Mouse (Mus musculus) heart, embryonic 12.5 days (tissue): ENCODE data around the gene Cacna2d3. TPM values are rescaled to one million over a fixed set of nuclear protein-coding genes. Genes with fewer than 3 reads are reported as not detected.

Experiments
- ATAC-seq: fragments of 200-750 bp; cut with Nextera tagmentation; 2 replicates; pipeline ENCODE4 v1.8.0; 2017; ENCODE audit warnings: moderate TSS enrichment, moderate library complexity; ENCODE audit not compliant: insufficient number of reproducible peaks, low FRiP score
- H3K27ac ChIP-seq: fragments of 300-500 bp; sonication (generic); 2 replicates; pipeline ENCODE4 v1.5.1; 2016; ENCODE audit warnings: mild to moderate bottlenecking, moderate library complexity; ENCODE audit not compliant: poor library complexity, severe bottlenecking
- H3K27me3 ChIP-seq: fragments of 300-500 bp; sonication (generic); replicated peaks from 2 replicates; pipeline ENCODE4 v1.6.1; 2016; ENCODE audit warnings: mild to moderate bottlenecking, moderate library complexity
- H3K36me3 ChIP-seq: fragments of 300-500 bp; sonication (generic); 2 replicates; pipeline ENCODE4 v1.6.1; 2016; ENCODE audit warnings: mild to moderate bottlenecking, moderate library complexity
- H3K4me1 ChIP-seq: fragments of 300-500 bp; sonication (generic); replicated peaks from 2 replicates; pipeline ENCODE4 v1.6.1; 2016; ENCODE audit warnings: mild to moderate bottlenecking
- H3K4me2 ChIP-seq: fragments of 300-500 bp; sonication (generic); 2 replicates; pipeline ENCODE4 v1.6.1; 2016; ENCODE audit warnings: mild to moderate bottlenecking, moderate library complexity
- H3K4me3 ChIP-seq: fragments of 300-500 bp; sonication (generic); 2 replicates; pipeline ENCODE4 v1.5.1; 2016; ENCODE audit warnings: mild to moderate bottlenecking
- H3K9ac ChIP-seq: fragments of 300-500 bp; sonication (generic); 2 replicates; pipeline ENCODE4 v1.6.1; 2016; ENCODE audit warnings: mild to moderate bottlenecking, moderate library complexity
- H3K9me3 ChIP-seq: fragments of 300-500 bp; sonication (generic); replicated peaks from 2 replicates; pipeline ENCODE4 v1.6.1; 2016; ENCODE audit warnings: mild to moderate bottlenecking, moderate library complexity
- WGBS: fragments of 180-500 bp; shearing (Covaris S2); methylation state at CpG from one replicate; pipeline ENCODE4 v1.1.7; 2016; 5-methylcytosine and 5-hydroxymethylcytosine counted together
- polyA plus RNA-seq: library from polyadenylated mRNA; unstranded; fragments of >200 nt; fragmentation: Nextera tagmentation; extraction: Ambion mirVana; gene quantifications from 2 replicates; pipeline ENCODE4 v1.2.1, GENCODE M21; 2016

The Cacna2d3 gene
- polyA plus RNA-seq, 1 experiment from 2014 or later, result 1.3 TPM

GRCm38 (mm10) chr14:29313431-29313830 lies 408.2 kb downstream of the Cacna2d3 start:
- no peak for ATAC-seq
- H3K27ac ChIP-seq, result no peak overlapping the region

DNA sequence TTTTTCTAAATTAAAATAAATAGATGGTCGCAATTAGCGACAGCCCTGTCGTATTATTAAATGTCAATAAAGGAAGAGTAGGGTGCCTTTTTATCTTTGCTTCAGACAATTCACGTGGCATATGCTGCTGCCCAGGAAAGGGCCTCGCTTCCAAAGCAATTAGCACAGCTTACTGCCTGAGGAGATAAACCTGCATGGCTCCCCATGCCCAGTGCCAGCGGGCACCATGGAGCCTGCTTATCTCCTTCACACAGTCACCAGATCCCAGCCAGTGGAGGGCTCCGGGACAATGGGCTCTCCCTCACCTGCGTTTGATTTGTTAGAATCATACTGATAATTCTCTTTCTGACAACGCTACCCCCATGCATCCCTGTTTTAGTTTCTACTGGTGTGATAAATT lies 416.0 kb downstream of the Cacna2d3 start:
- no peak overlapping the region for H3K4me3 ChIP-seq
- H3K27ac ChIP-seq, result no peak overlapping the region
- H3K4me1 ChIP-seq, result no peaks in the 10 kb centered on the region
- 69% methylated on average over 9 of the region's 9 CpGs for WGBS
- H3K9me3 ChIP-seq, result no peaks in the 10 kb centered on the region
- no peaks in the 10 kb centered on the region for H3K36me3 ChIP-seq
- H3K4me2 ChIP-seq, result no peak overlapping the region
- H3K9ac ChIP-seq, result no peak overlapping the region
- ATAC-seq, result no peak
- no peaks in the 10 kb centered on the region for H3K27me3 ChIP-seq

More at GRCm38 (mm10) chr14:29313431-29313830, 408.2 kb downstream of the Cacna2d3 start:
- Histone ChIP-seq H3K27me3 (no peaks in the 10 kb centered on the region), H3K4me3 (no peak overlapping the region), H3K9me3 (no peaks in the 10 kb centered on the region), H3K4me1 (no peaks in the 10 kb centered on the region), H3K36me3 (no peaks in the 10 kb centered on the region), H3K9ac (no peak overlapping the region), H3K4me2 (no peak overlapping the region)
- 74% methylated on average over 2 of the region's 2 CpGs for WGBS

- ATAC-seq, result no peak
- H3K36me3 ChIP-seq, result no peaks in the 10 kb centered on the region
- no peak overlapping the region for H3K4me2 ChIP-seq
- no peak overlapping the region for H3K27ac ChIP-seq
- H3K4me1 ChIP-seq, result no peaks in the 10 kb centered on the region
- no peak overlapping the region for H3K4me3 ChIP-seq
- no peaks in the 10 kb centered on the region for H3K9me3 ChIP-seq
- H3K27me3 ChIP-seq, result no peaks in the 10 kb centered on the region
- no peak overlapping the region for H3K9ac ChIP-seq
- 80% methylated on average over 2 of the region's 2 CpGs for WGBS
These were observed 425.4 kb downstream of the Cacna2d3 start for GRCm38 (mm10) chr14:29296185-29296754.

DNA sequence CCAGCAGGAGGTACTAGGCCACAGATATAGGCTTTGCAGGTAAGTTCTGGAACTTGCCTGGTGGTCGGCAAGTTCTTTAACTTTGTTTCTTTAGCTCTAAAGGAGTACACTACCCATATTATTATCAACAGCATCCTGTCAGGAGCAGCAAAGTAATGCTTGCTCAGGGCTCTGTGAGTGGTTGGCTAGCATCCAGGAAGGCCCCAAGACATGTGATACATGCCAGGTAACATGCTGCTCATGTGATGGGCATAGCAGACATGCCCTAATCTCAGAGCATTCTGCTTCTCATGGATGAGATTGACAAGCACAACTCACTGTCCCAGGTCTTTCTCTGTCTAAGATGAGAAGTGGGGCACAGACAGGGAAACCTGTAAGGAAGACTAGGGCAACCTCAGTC lies 442.8 kb downstream of the Cacna2d3 start:
- Histone ChIP-seq H3K9me3 (no peaks in the 10 kb centered on the region), H3K4me1 (peaks cover 10% of the 10 kb centered on the region), H3K4me3 (no peak overlapping the region), H3K9ac (no peak overlapping the region), H3K27ac (no peak overlapping the region), H3K27me3 (no peaks in the 10 kb centered on the region), H3K4me2 (no peak overlapping the region), H3K36me3 (no peaks in the 10 kb centered on the region)
- no peak for ATAC-seq
- 63% methylated on average over 1 of the region's 1 CpGs for WGBS

GRCm38 (mm10) chr14:29278401-29278800 lies 443.3 kb downstream of the Cacna2d3 start:
- no peak overlapping the region for H3K9ac ChIP-seq
- no peaks in the 10 kb centered on the region for H3K36me3 ChIP-seq
- ATAC-seq, result no peak
- no peak overlapping the region for H3K27ac ChIP-seq
- no peak overlapping the region for H3K4me2 ChIP-seq
- H3K4me1 ChIP-seq, result peaks cover 5% of the 10 kb centered on the region; the same call in 1 of the 2 replicates
- H3K27me3 ChIP-seq, result no peaks in the 10 kb centered on the region
- H3K9me3 ChIP-seq, result no peaks in the 10 kb centered on the region
- 75% methylated on average over 2 of the region's 2 CpGs for WGBS
- H3K4me3 ChIP-seq, result no peak overlapping the region

GRCm38 (mm10) chr14:29277701-29278100 lies 444.0 kb downstream of the Cacna2d3 start:
- 68% methylated on average over 2 of the region's 2 CpGs for WGBS
- ATAC-seq, result no peak
- no peak overlapping the region for H3K9ac ChIP-seq

DNA sequence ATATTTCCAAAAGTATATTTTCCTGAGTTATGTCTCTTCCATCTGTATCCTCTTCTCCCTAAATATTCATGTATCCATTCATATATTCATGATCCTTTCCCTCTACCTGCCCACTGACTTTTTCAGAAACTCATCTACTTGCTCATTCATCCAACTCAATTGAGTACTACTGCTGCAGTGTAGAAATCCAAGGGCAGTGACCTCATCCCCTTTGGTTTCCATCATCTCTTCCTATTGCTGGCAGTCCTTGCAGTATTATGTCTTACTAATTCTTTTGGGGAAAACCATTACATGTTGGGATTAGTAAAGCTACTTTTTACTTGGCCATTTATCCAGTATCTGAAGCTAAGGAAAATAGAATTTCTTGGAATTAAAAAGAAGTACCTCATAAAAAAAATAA lies 447.8 kb downstream of the Cacna2d3 start:
- H3K27me3 ChIP-seq, result no peaks in the 10 kb centered on the region
- H3K9ac ChIP-seq, result no peak overlapping the region
- ATAC-seq, result no peak
- H3K27ac ChIP-seq, result no peak overlapping the region
- H3K36me3 ChIP-seq, result no peaks in the 10 kb centered on the region
- H3K4me3 ChIP-seq, result no peak overlapping the region
- H3K9me3 ChIP-seq, result no peaks in the 10 kb centered on the region
- no peak overlapping the region for H3K4me2 ChIP-seq
- H3K4me1 ChIP-seq, result peaks cover 8% of the 10 kb centered on the region

More at GRCm38 (mm10) chr14:29277701-29278100, 444.0 kb downstream of the Cacna2d3 start:
- H3K27me3 ChIP-seq, result no peaks in the 10 kb centered on the region
- H3K4me1 ChIP-seq, result no peaks in the 10 kb centered on the region
- no peak overlapping the region for H3K4me3 ChIP-seq
- H3K27ac ChIP-seq, result no peak overlapping the region
- no peaks in the 10 kb centered on the region for H3K9me3 ChIP-seq
- no peaks in the 10 kb centered on the region for H3K36me3 ChIP-seq
- H3K4me2 ChIP-seq, result no peak overlapping the region

DNA sequence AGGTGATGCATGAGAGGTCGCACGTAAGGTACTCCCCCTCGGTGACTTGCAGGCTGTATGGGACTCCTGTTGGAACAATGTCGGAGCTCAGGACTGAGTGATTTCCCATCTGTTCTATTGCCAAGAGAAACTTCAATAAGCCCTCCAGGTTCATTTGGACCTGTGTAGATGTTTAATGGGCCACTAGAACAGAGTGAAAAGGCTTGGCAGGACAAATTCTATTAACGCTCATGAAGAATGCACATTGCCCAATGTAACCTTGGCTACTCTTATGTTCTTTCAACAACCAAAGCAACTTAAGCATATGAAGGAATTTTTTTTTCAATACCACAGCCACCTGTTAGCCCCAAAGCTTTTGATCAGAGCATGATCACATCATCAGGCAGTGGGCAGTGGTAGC lies 451.1 kb downstream of the Cacna2d3 start:
- H3K4me2 ChIP-seq, result no peak overlapping the region
- H3K4me1 ChIP-seq, result peaks cover 27% of the 10 kb centered on the region
- 90% methylated on average over 5 of the region's 5 CpGs for WGBS
- ATAC-seq, result no peak
- H3K27ac ChIP-seq, result no peak overlapping the region
- no peaks in the 10 kb centered on the region for H3K9me3 ChIP-seq
- H3K27me3 ChIP-seq, result no peaks in the 10 kb centered on the region
- H3K36me3 ChIP-seq, result no peaks in the 10 kb centered on the region
- H3K4me3 ChIP-seq, result no peak overlapping the region
- H3K9ac ChIP-seq, result no peak overlapping the region

DNA sequence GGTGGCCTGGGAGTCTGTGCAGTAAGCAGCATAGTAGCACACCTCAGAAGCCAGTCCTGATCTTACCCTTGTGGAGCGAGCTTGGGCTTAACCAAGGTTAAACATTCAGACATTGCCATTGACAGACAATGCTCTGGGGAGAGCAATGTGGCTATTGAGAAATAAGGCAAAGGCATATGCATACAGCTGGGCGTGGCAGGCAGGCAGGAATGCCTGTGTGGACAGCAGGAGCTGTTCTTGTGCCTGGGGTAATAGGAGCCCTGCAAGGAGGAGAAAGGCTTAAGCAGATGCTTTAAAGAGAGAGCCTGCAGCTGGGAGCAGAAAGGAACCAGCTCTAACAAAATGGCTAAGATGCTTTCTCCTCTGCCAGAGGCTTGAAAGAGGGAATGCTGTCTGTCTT lies 451.8 kb downstream of the Cacna2d3 start:
- Histone ChIP-seq H3K9ac (no peak overlapping the region), H3K4me1 (peaks cover 27% of the 10 kb centered on the region), H3K9me3 (no peaks in the 10 kb centered on the region), H3K4me3 (no peak overlapping the region), H3K27ac (no peak overlapping the region), H3K36me3 (no peaks in the 10 kb centered on the region), H3K27me3 (no peaks in the 10 kb centered on the region), H3K4me2 (no peak overlapping the region)
- no peak for ATAC-seq
- 55% methylated on average over 2 of the region's 2 CpGs for WGBS

DNA sequence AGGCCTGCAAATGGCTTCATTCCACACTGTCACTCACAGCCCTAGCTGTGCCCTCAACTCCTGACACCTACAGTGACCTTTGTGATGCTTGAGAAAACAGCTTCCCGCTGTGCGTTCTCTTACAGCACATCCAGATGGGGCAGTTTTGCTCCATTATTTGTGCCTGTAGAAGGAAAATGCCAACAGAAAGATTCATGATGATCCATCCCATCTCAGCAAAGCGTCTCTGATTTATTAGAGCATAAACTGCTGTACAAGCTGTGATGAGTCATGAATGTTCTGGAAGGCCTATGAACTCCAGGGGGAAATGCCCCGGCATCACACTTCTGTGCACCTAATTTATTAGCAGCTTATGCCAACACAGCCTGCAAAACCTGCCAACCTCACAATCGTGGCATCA lies 453.1 kb downstream of the Cacna2d3 start:
- Histone ChIP-seq H3K36me3 (no peaks in the 10 kb centered on the region), H3K27ac (no peak overlapping the region), H3K9me3 (no peaks in the 10 kb centered on the region), H3K4me1 (peaks cover 27% of the 10 kb centered on the region), H3K4me3 (no peak overlapping the region), H3K27me3 (no peaks in the 10 kb centered on the region), H3K9ac (no peak overlapping the region), H3K4me2 (no peak overlapping the region)
- WGBS, result 32% methylated on average over 5 of the region's 5 CpGs
- 0 out of 2 replicates have a peak, but pooled peaks have one; percentile 39 for ATAC-seq

GRCm38 (mm10) chr14:29267233-29267874 lies 454.3 kb downstream of the Cacna2d3 start:
- no peak for ATAC-seq
- H3K4me1 ChIP-seq, result peaks cover 27% of the 10 kb centered on the region
- no peak overlapping the region for H3K27ac ChIP-seq
- no peak overlapping the region for H3K4me2 ChIP-seq
- H3K4me3 ChIP-seq, result no peak overlapping the region
- H3K36me3 ChIP-seq, result no peaks in the 10 kb centered on the region
- no peaks in the 10 kb centered on the region for H3K27me3 ChIP-seq
- WGBS, result 44% methylated on average over 5 of the region's 5 CpGs
- no peak overlapping the region for H3K9ac ChIP-seq
- no peaks in the 10 kb centered on the region for H3K9me3 ChIP-seq

GRCm38 (mm10) chr14:29260621-29261020 lies 461.0 kb downstream of the Cacna2d3 start:
- no peak overlapping the region for H3K9ac ChIP-seq
- 71% methylated on average over 1 of the region's 1 CpGs for WGBS
- H3K4me1 ChIP-seq, result no peaks in the 10 kb centered on the region
- ATAC-seq, result no peak
- H3K36me3 ChIP-seq, result no peaks in the 10 kb centered on the region
- H3K9me3 ChIP-seq, result peaks cover 4% of the 10 kb centered on the region
- no peaks in the 10 kb centered on the region for H3K27me3 ChIP-seq
- H3K4me3 ChIP-seq, result no peak overlapping the region
- no peak overlapping the region for H3K27ac ChIP-seq
- no peak overlapping the region for H3K4me2 ChIP-seq
